8 mouse cellular contexts compared by ENCODE assay signal in genomic region chr1:105891032-105891725, GRCm38 (mm10).
DNase-seq lines count a peak whose midpoint lies in the region; ATAC-seq lines count a peak whose summit lies in the region.
"Had no signal": no experiment of that assay in that cellular context is flagged by ENCODE, and none has a peak within 500 bp of the region (broad histone marks: within the 10 kb centered on the region; RNA-seq: fewer than 3 reads in every experiment).

No protein-coding gene starts in this region.

- no peak overlapping the region for H3K4me3 ChIP-seq in midbrain, embryonic 16.5 days (ENCODE audit: low read depth, low read length)
- H3K4me3 ChIP-seq: stomach, embryonic 15.5 days had no signal

- H3K36me3 ChIP-seq in midbrain, embryonic 16.5 days (ENCODE audit: control insufficient read depth, insufficient read depth, low read length): no peaks in the 10 kb centered on the region
- H3K36me3 ChIP-seq: stomach, embryonic 15.5 days had no signal

- no peak overlapping the region for H3K27ac ChIP-seq in midbrain, embryonic 16.5 days (ENCODE audit: low read length)
- H3K27ac ChIP-seq: stomach, embryonic 15.5 days had no signal

- no peak overlapping the region for H3K4me2 ChIP-seq in midbrain, embryonic 16.5 days (ENCODE audit: low read length)
- H3K4me2 ChIP-seq: stomach, embryonic 15.5 days had no signal

- WGBS in midbrain, embryonic 16.5 days: 40% methylated on average over 15 of the region's 15 CpGs

- intact Hi-C loops in left cerebral cortex, postnatal 36 days (cut with DNase I): loop anchor here (1.0 kb wide), 2 partner anchors 100 to 145 kb away; no protein-coding TSS in a partner anchor

- no peaks in the 10 kb centered on the region for H3K4me1 ChIP-seq in midbrain, embryonic 16.5 days (ENCODE audit: control insufficient read depth, insufficient read depth, low read length)
- H3K4me1 ChIP-seq: stomach, embryonic 15.5 days had no signal

- no peaks in the 10 kb centered on the region for H3K9me3 ChIP-seq in midbrain, embryonic 16.5 days (replicated peaks; ENCODE audit: control insufficient read depth, low read length, poor library complexity, severe bottlenecking)
- H3K9me3 ChIP-seq: stomach, embryonic 15.5 days had no signal

- 0 out of 2 replicates have a peak, but pooled peaks have one; percentile 60 for ATAC-seq in midbrain, embryonic 16.5 days

- DNase-seq in WW6 (ENCODE audit: low read depth, low spot score): peak; percentile 43
- peak; percentile 90 for DNase-seq in cerebellum, adult 8-10 months
- DNase-seq in gastrocnemius, adult 8-10 months (ENCODE audit: low spot score in 2 of 2): peak; percentile 84 to 88
- DNase-seq in kidney, adult 11 months: peak; percentile 75
- DNase-seq in left cerebral cortex, postnatal 36 days (ENCODE audit: low spot score in 2 of 2): peak; percentile 70 to 75
- DNase-seq in spleen, adult 18-20 months: peak; percentile 67 to 89

- no peaks in the 10 kb centered on the region for H3K27me3 ChIP-seq in midbrain, embryonic 16.5 days (ENCODE audit: control insufficient read depth, insufficient read depth, low read depth, low read length)
- H3K27me3 ChIP-seq: stomach, embryonic 15.5 days had no signal

- no peak overlapping the region for H3K9ac ChIP-seq in midbrain, embryonic 16.5 days (ENCODE audit: low read depth, low read length)
- H3K9ac ChIP-seq: stomach, embryonic 15.5 days had no signal
